Mouse (Mus musculus): Measurements from ENCODE around the gene Slc25a36. TPM values are rescaled to one million over a fixed set of nuclear protein-coding genes. Genes with fewer than 3 reads are reported as not detected.

Gene Slc25a36
- total RNA-seq, 2 experiments from 2014 or later, result 78.6 to 79.4 TPM

- no peak overlapping the region for H3K4me3 ChIP-seq
- no peak overlapping the region for H3K27ac ChIP-seq
- no peak for TF ChIP-seq CTCF (IDR thresholded peaks at IDR 0.05)
- no peak for DNase-seq (ENCODE audit: extremely low spot score in 1 of 2, low spot score in 2 of 2)
- intact Hi-C loops (cut with DNase I), result no loop called here
Observed at GRCm38 (mm10) chr9:97137116-97137515, 26.2 kb upstream of the Slc25a36 start.

- Histone ChIP-seq H3K27ac (no peak overlapping the region), H3K4me3 (no peak overlapping the region)
- no peak for DNase-seq (ENCODE audit: extremely low spot score in 1 of 2, low spot score in 2 of 2)
- TF ChIP-seq CTCF (IDR thresholded peaks at IDR 0.05), result no peak
- intact Hi-C loops (cut with DNase I), result no loop called here
Observed at GRCm38 (mm10) chr9:97135866-97136265, 24.9 kb upstream of the Slc25a36 start.

GRCm38 (mm10) chr9:97133178-97133577 is 22.2 kb upstream of the Slc25a36 start:
- no peak for TF ChIP-seq CTCF (IDR thresholded peaks at IDR 0.05)
- no peak overlapping the region for H3K27ac ChIP-seq
- no peak overlapping the region for H3K4me3 ChIP-seq
- intact Hi-C loops (cut with DNase I), result no loop called here
- no peak for DNase-seq (ENCODE audit: extremely low spot score in 1 of 2, low spot score in 2 of 2)

GRCm38 (mm10) chr9:97130001-97130400 is 19.0 kb upstream of the Slc25a36 start:
- no peak for DNase-seq (ENCODE audit: extremely low spot score in 1 of 2, low spot score in 2 of 2)
- intact Hi-C loops (cut with DNase I), result no loop called here
- no peak for TF ChIP-seq CTCF (IDR thresholded peaks at IDR 0.05)
- Histone ChIP-seq H3K4me3 (no peak overlapping the region), H3K27ac (no peak overlapping the region)

GRCm38 (mm10) chr9:97123934-97124692 is 13.2 kb upstream of the Slc25a36 start:
- H3K27ac ChIP-seq, result no peak overlapping the region
- DNase-seq (ENCODE audit: extremely low spot score in 1 of 2, low spot score in 2 of 2), result no peak
- TF ChIP-seq CTCF (IDR thresholded peaks at IDR 0.05), result no peak
- intact Hi-C loops (cut with DNase I), result no loop called here
- H3K4me3 ChIP-seq, result no peak overlapping the region

- H3K4me3 ChIP-seq, result no peak overlapping the region
- DNase-seq (ENCODE audit: extremely low spot score in 1 of 2, low spot score in 2 of 2), result no peak
- no peak overlapping the region for H3K27ac ChIP-seq
- intact Hi-C loops (cut with DNase I), result no loop called here
- TF ChIP-seq CTCF (IDR thresholded peaks at IDR 0.05), result no peak
Observed at GRCm38 (mm10) chr9:97121432-97121831, 10.5 kb upstream of the Slc25a36 start.

DNA sequence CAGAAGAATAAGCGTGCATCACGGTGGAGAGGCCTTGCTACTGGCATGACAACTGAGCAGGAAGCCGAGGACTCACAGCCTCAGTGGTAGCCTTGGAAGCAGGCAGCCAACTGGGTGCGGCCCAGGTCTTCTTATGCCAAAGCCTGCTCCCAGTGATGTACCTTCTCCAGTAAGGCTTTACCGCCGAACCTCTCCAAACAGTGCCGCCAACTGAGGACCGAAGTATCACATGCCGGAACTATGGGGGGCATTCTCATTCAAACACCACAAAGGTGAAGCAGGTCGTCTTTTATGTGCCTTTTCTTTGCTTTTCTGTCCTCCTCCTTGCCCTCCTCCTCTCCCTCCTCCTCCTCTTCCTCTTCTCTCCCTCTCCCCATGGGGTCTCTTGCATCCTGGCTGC is 3.3 kb upstream of the Slc25a36 start:
- no peak for TF ChIP-seq CTCF (IDR thresholded peaks at IDR 0.05)
- intact Hi-C loops (cut with DNase I), result no loop called here
- no peak for DNase-seq (ENCODE audit: extremely low spot score in 1 of 2, low spot score in 2 of 2)
- Histone ChIP-seq H3K4me3 (no peak overlapping the region), H3K27ac (no peak overlapping the region)

DNA sequence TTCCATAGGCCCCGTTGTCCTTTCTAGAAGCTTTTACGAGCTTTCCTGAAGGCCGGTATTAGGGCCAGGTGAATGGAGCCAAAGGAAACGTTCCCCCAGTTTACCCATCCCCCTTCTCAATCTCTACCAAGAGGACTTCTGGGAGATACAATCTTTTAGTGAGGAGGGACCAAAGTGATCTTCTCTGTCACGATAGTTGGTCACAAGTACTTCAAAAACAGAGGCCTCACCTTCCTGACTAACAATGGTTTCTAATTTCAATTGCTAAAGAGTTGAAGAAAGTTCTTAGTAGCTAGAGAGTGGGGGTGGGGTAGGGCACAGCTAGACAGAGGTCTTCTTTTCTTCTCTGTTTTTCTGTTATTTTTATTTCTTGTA is 2.6 kb upstream of the Slc25a36 start:
- intact Hi-C loops (cut with DNase I), result no loop called here

DNA sequence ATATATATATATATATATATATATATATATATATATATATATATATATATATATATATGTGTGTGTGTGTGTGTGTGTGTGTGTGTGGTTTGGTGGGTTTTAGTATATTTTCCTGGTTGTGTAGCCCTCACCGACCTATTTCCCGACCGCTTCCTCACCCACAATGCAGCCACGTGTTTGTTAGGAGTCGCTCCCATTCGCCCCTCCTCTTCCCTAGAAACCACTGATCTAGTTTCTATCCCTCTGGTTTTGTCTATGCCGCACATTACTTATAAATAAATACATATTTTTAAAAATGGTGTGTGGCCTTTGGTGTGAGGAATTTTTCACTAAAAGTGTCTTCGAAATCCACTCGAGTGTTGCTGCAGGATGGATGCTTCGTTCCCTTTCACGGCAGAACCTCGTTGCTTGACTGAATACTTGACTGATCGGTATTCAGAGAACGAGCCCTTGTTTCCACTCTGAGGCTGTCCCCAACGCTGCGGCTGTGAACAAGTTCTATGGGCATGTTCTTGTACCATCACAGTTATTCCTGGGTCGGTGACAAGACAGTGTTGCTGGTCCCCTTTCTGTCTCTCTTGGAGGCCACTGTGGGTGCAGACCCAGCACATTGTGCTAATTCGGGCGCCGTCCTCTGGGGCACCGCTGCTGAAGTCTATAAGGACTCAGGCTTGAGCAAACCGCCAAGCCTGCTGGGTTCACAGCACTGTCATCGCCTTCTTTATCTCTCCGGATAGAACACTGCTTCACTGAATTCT is 2.0 kb upstream of the Slc25a36 start:
- intact Hi-C loops (cut with DNase I), result no loop called here
- no peak for TF ChIP-seq CTCF (IDR thresholded peaks at IDR 0.05)

More for the DNA sequence above, 2.6 kb upstream of the Slc25a36 start:
- DNase-seq (ENCODE audit: extremely low spot score in 1 of 2, low spot score in 2 of 2), result no peak
- H3K27ac ChIP-seq, result no peak overlapping the region
- H3K4me3 ChIP-seq, result no peak overlapping the region
- TF ChIP-seq CTCF (IDR thresholded peaks at IDR 0.05), result no peak

GRCm38 (mm10) chr9:97112238-97112637 is 1.3 kb upstream of the Slc25a36 start:
- no peak for DNase-seq (ENCODE audit: extremely low spot score in 1 of 2, low spot score in 2 of 2)
- Histone ChIP-seq H3K27ac (no peak overlapping the region), H3K4me3 (no peak overlapping the region)
- TF ChIP-seq CTCF (IDR thresholded peaks at IDR 0.05), result no peak
- intact Hi-C loops (cut with DNase I), result no loop called here

More for the DNA sequence above, 2.0 kb upstream of the Slc25a36 start:
- no peak for DNase-seq (ENCODE audit: extremely low spot score in 1 of 2, low spot score in 2 of 2)
- H3K4me3 ChIP-seq, result no peak overlapping the region
- H3K27ac ChIP-seq, result no peak overlapping the region

DNA sequence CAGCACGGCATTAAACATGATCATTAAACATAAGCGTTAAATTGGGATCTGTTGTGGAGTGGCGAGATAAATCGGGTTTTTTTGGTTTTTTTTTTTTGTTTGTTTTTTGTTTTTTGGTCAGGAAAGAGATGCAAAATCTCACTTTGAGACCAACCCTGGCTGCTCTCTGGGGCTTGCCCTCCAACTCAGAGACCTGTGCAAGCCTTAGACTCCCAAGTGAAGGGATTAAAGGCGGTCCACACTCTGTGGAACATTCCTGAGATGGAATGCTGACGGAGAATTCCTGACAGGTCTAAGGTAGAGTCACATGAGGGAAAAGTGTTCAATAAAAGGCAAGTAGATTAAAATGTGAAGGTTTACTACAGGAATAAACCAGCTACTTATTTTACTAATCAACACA is 549 bp upstream of the Slc25a36 start:
- peak overlapping the region; percentile 94 for H3K4me3 ChIP-seq
- peak overlapping the region; percentile 95 for H3K27ac ChIP-seq
- no peak for DNase-seq (ENCODE audit: extremely low spot score in 1 of 2, low spot score in 2 of 2)
- intact Hi-C loops (cut with DNase I), result loop anchor here (2.0 kb wide), 1 partner anchor 51 kb away; no protein-coding TSS in a partner anchor
- no peak for TF ChIP-seq CTCF (IDR thresholded peaks at IDR 0.05)

DNA sequence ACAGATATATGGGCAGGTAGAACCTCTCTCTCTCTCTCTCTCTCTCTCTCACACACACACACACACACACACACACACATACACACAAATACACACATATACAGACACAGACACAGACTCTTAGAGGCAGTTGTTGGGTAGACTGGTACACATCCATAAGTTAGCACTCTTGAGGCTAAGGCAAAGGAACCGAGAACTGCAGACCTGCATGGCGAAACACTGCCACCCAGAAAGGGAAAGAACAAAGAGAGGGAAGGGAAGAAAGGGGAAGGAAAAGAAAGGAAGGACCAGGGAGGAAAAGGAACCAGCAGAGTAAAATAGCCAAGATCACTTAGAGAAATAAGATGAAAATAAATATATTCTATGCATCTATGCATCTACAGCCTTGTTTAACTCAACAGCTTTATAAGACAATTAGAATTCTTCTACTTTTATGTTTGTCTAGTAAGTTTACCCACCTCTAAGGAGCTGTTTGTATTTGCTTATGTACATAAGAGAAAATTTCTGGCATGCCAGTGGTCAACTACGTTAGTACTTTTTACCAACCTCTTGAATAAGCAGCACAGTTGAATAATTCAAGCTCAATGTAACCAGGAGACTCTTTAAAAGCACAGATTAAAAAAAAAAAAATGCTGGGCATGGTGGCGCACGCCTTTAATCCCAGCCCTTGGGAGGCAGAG is 4.3 kb downstream of the Slc25a36 start:
- TF ChIP-seq CTCF (IDR thresholded peaks at IDR 0.05), result no peak
- Histone ChIP-seq H3K27ac (no peak overlapping the region), H3K4me3 (no peak overlapping the region)
- no peak for DNase-seq (ENCODE audit: extremely low spot score in 1 of 2, low spot score in 2 of 2)
- intact Hi-C loops (cut with DNase I), result no loop called here

Data from left cerebral cortex, adult 2 months (tissue).